Mouse (Mus musculus) embryonic fibroblast, embryonic 13.5 days (primary cell): ENCODE results near the gene Camk2g.

Experiments
- CTCF ChIP-seq: IDR thresholded peaks from 2 replicates; pipeline ENCODE4 v1.5.1; 2011; ENCODE audit warnings: mild to moderate bottlenecking, control low read depth, low read length, moderate library complexity, borderline replicate concordance; ENCODE audit not compliant: insufficient read depth
- POLR2A ChIP-seq: IDR thresholded peaks from 2 replicates; pipeline ENCODE4 v1.6.1; 2011; ENCODE audit warnings: low read depth, mild to moderate bottlenecking, control low read depth, low read length, moderate library complexity

DNA sequence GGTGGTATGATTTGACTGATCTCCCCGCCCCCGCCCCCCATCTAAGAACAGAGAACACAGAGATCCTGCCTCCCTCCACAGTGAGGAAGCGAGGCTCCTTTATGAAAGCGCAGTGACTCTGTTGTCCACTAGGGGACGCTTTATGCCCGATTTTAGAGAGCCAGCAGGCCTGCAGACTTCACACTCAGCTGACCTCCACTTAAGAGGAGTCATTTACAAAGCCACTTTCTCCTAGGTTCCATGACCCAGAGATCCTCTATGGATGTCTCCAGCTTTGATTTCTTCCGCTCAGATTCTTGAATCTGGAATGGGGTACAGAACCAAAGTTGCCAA lies 9.7 kb upstream of the Camk2g start:
- TF ChIP-seq POLR2A, result no peak
- peak; percentile 79 for TF ChIP-seq CTCF
